Mouse (Mus musculus) ES-Bruce4 (cell line): ENCODE results near the gene Cysrt1.

ENCODE experiments used
- CTCF ChIP-seq: IDR thresholded peaks from one replicate; pipeline ENCODE4 v1.8.1; 2011; ENCODE audit warnings: low read depth, low read length
- EP300 ChIP-seq: IDR thresholded peaks from 2 replicates; pipeline ENCODE4 v1.6.1; 2011; ENCODE audit warnings: low read depth, low read length; ENCODE audit not compliant: insufficient read depth

- no peak for TF ChIP-seq CTCF
- TF ChIP-seq EP300, result no peak
Observed at GRCm38 (mm10) chr2:25196172-25196954, 45.9 kb downstream of the Cysrt1 start, which contains the start of gene Tor4a.
